Mouse (Mus musculus) adrenal gland, adult 8-10 months (tissue): ENCODE data around the gene BC052040. TPM values are rescaled to one million over a fixed set of nuclear protein-coding genes. Genes with fewer than 3 reads are reported as not detected.
A peak's percentile ranks its signal among the peaks of the same experiment; 100 is the strongest.

ENCODE experiments used
- DNase-seq: peaks from one replicate; pipeline ENCODE4 v3.0.0; 2022
- total RNA-seq, 4 experiments: library from RNA; stranded (reverse); gene quantifications; 2 replicates each; pipeline ENCODE4 v1.2.4; 2022

Gene BC052040
- total RNA-seq, 4 experiments from 2014 or later, result 3.7 to 4.9 (median 4.0) TPM

DNA sequence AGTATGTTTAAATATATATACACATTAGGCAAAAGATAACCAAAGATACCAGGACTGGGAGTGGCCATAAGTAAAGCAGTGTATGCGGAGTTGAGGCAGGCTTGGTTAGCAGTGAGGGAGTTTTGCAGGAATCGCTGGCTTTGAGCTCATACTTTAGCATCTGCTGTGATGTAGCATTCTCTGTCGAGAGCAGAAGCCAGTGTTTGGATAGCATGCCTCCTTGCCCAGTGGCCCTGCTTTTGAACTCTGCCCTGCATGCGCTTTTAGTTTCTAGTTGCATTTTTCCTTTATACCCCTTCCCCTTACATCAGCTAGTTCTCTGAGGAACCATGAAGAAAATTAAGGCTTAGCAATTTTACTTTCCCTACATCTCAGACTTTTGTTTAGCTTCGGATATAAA is 136.0 kb downstream of the BC052040 start:
- no peak for DNase-seq

DNA sequence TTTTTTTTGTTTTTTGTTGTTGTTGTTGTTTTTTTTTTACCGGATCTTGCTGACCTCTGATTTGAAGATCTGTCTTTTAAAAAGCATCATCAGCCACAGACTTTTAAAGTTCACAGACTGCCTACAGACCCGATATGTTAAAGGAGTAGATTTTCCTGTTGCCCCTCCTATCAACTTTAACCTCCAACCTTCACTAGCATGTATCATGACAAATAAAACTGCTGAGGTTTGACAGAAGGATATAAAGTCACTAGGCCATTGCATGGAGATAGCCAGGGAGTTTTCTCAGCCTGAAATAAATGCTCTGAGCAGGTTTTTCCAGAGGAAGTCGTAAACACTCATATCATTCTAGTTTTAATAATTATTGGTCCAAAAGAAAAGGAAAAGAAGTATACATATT is 136.5 kb downstream of the BC052040 start:
- DNase-seq, result no peak

DNA sequence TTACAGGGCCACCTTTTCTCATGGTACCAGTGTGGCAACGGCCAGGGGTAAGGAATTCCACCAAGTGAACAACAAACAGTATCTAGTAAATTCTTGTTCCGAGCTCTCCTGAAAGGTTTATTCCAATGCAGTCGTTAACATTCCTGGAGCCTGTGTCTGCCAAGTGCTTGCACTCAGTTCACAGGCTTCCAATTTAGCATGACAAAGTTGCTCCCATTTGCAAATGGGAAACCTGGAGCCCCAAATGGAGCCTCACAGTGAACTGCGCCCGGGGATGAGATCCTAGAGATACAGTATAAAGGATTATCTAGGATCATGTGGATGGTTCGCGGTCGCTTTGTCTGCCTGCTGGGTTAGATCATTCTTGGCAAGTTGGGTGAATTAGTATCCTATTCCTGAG is 141.9 kb downstream of the BC052040 start:
- no peak for DNase-seq

DNA sequence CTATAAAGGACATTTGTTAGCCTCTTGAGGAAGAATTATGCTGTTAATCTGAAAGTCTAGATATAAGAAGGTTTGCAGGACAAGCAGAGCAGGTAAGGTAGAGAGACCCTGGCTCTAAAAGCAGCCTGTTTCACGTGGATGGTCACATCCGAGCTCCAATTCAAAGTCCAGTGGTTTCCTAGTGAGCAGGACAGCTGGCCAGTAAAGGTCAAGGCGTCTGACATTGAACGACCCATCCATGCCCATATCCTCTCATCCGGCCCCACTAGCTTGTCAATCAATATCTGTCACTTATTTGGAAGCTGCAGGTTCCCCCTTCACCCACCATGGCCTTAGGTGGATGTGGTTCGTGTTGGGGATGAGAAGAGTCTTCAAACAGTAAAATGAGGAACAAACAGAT is 142.7 kb downstream of the BC052040 start:
- no peak for DNase-seq

DNA sequence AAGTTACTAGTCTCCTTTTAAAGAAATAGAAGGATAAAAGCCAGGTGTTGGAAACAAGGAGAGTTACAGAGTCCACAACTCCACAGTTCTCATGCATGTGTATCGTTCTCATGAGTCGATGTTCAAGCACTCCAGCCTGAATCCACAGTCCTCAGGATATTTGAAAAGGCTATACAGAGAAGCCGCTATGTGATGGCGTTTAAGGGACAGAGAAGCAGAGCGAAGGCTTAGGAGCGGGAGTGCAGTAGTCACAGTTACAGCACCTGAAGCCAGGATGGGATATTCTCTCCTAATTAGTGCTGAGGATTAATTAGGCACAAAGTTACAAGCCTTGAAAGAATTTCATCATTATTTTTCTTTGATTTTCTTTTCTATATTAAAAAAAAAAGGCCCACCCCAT is 143.2 kb downstream of the BC052040 start:
- no peak for DNase-seq

DNA sequence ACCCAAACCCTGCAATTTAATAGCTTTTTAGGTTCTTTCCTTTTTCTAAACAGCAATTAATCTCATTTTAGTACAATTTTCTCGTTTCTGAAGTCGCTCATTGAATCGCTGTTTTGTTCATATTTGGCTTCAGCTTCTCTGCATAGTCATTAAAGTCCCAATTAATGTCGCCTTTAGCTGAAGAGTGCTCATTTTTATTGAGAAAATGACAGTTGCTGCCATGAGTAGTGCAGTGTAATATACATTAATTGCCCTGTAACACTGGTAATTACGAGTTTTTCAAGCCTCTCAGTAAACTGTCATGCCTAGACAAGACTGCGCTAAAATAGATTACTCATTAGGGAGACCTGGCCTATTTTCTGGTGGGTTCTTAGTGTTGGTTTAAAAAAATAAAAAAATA is 144.0 kb downstream of the BC052040 start:
- no peak for DNase-seq

DNA sequence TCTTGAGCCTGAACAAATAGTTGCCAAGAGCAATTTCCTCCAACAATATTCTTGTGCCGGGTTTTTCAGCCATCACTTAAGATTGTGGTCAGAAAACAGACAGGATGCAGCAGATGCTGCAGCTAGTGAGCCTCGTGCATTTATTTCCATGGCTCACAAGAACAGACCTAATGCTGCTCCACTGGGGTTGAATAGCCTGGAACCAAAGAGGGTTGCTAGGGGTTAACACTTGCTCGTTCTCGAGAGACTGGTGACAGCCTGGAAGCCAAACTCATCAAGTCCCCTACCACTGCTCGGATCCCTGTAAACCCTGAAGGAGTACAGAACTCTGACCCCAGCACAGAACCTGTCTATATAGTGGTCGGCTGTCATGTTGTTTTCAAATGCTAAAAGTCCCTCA is 144.4 kb downstream of the BC052040 start:
- DNase-seq, result no peak

DNA sequence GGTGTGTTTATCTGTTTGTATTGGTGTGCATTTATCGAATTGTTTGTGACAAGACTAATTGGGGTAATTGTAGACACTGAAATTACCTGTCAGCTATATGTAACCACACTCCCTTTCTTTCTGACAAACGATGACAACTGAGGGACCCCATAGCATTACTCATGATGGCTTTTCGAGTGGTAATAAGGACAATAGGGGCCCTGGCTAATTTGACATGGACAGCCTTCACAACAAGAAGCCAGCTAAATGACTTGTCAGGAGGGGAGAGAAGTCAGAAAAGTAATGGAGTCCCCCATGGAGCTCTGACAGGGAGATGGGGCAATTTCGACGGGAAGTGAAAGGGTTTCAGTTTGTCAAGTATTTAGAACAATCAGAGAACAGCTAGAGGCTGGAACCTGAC is 145.3 kb downstream of the BC052040 start:
- DNase-seq, result no peak

DNA sequence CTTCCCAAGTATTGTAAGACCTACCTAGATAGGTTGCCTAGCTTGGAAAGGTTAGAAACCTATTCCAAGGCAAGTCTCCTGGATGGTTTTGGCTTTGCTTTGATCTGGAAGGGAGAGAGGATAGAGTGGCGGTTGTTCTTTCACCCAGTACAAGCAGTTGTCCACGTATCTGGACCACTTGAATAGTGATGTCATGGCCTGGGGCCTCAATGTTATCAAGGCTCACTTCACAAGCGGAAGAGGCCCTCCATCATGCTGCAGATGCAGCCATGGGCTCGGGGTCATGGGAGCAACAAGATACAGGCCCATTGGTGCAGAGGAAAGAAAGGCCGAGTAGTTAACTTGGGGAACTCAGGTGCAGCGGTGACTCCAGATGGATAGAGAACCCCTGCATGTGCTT is 147.1 kb downstream of the BC052040 start:
- no peak for DNase-seq

DNA sequence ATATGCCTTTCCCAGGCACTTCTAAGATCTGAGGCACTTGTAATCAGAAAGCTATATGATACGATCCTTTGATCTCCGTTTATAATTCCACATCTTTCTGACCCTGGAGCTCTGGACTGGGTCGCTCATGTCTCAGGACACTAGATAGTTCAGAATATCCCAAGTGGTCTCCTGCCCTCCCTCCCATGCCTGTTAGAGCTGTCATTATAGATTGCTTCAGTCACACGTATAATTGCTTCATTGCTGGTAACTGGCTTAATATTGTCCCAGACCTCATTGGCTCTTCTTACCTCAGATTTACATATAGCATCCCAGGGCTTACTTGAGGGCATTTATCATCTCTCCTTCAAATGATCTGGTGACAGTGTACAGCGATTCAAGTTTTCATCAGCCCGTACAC is 149.0 kb downstream of the BC052040 start:
- DNase-seq, result no peak

DNA sequence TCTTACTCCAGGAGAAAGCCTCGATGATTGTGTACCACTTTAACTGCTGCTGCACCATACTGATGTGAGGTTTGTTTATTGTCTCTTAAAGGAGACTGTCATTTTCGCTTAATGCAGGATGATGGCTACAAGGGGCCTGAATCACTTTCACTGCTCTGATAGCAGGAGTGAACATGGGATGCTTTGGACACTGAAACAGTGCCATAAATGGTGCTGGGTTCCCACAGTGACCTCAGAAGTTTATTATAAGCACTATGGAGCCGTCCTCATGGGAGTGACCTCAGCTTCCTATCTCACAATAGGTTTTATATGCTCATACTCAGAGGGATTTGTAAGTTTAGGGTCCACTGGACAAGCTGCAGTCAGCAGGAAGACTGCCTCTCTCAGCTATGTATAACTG is 149.7 kb downstream of the BC052040 start:
- DNase-seq, result no peak

DNA sequence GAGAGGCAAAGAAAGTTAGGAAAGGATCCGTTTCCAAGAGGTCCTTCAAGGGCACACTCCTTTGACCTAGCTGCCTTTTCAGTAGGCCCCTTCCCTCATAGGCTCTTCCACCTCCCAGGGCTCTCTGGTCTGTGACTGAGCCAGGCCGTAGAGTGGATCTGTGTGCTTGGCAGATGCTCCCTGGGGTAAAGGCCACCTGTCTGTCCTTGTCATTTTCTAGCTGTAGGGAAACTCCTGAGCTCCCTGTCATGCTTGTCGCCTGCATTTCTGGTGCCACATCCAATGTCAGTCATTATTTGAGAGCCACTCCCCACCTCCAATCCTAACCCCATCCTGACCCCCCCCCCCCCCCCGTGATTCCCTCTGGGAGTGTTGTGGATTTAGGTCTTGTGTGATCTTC is 151.1 kb downstream of the BC052040 start:
- no peak for DNase-seq

DNA sequence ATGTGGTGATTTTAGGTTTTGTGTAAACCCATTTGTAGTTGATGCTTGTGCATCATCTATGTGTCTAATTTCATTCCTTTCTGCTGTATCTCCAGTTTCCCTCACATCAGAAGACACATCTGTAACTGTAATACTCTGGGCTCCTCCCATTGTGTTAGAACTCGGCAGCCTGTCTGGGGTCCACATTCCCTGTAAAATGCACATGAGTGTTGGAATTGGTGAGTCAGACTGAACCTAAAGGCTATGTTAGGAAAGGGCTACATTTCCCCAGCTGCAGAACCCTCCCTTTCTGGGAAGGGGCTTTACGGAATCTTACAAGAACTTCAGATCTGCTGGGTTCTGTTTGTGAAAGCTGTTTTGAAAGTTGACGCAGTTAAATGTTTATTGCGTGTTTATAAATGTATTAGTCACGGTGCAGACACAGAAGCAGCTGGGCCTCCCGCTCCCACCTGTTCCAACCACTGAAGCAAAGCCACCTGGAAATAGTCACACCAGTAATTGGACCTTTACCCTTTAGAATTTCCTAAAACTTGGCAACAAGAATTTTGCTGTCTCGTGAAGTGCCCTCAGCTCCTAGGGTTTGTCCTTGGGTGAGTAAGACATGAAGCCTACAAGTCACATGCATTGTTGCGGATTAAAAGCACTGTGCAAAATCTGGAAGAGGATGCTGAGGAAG is 151.6 kb downstream of the BC052040 start:
- DNase-seq, result no peak

DNA sequence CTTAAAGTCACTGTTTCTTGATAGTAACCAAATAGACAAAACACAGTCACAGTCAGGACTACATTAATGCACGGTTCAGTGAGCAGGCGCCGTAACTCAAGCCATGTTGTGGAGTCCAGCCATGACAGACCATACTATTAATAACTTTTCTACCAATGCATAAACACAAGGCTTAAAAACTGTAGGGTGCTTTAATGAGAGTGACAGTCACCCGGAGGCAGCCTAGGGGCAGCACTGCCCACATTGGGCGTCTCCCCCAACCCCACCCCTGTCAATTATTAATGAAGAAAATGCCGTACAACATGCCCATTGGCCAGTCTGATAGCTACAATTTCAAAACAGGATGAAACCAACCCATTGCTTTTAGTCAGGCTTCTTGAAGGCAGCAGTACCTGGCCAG is 153.3 kb downstream of the BC052040 start:
- DNase-seq, result no peak

DNA sequence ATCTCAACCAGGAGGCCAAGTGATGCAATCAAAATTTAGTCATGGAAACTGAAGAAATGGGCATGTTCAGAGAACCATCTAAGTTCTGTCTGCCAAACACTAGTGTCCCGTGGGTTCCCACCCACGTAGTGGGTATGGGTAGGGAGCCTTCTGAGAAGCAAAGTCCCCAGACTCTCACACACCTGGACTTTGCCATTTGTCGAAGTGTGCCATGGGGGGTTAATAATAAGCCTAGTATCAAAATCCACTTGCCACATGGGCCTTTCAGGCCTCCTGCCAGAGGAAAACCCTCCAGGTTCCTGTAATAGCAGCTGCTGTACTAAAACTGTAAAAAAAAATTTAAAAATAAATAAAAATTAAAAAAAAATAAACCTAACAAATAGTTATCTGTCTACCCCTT is 154.9 kb downstream of the BC052040 start:
- DNase-seq, result no peak

DNA sequence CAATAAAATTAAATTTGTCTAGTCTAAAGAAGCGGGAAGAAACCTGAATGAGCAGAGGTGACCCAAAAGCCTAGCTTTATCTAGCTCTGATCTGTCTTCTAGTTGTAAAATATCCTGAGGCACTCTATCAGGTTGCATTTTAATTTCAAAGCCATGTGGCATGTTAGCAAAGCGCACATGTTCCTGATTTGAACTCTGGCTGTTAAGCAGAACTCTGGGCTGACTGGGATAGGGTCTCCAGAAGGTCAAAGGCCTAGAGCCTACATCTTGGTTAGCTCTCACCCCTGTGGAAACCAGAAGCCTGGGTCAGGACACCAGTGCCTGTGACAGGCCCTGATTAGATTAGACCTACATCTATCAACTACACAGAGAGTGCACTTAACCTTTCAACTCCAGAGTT is 156.4 kb downstream of the BC052040 start:
- no peak for DNase-seq

DNA sequence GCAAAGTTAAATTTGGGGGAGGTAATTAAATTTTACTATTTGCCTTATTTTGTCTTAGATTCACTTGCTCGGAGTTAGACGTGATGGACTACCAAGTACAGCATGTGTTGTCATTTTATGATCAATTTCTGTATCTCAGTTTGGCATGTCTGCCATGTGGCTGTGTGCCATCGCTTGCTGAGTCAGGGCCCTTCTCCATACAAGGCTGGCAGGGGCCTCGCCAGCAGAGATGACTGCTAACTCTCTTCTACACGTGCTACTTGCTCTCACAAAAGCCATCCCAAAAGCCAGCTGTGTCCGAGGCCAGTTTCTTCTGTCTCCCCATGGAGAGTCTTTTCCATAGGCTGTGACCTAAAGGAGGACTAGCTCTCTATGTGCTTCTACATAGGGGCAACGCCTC is 160.5 kb downstream of the BC052040 start:
- peak; percentile 87 for DNase-seq

DNA sequence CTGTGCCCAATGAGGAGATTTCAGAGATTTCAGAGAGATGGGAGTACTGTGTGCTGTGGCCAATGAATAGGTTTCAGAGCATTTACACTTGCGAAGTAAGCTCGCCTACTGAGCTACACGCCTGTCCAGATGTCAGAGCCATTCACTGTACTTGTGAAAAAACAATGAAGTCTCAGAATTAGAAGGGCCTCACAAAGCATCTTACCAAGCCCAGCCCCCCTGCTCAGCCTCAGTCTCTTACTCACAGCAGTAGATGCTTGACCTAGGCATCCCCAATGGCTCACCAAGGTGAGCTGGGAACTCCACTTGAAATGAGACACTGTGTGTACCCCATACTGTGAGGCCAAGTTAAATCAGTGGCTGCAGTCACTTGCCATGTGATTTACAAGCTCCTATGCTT is 166.1 kb downstream of the BC052040 start:
- no peak for DNase-seq

DNA sequence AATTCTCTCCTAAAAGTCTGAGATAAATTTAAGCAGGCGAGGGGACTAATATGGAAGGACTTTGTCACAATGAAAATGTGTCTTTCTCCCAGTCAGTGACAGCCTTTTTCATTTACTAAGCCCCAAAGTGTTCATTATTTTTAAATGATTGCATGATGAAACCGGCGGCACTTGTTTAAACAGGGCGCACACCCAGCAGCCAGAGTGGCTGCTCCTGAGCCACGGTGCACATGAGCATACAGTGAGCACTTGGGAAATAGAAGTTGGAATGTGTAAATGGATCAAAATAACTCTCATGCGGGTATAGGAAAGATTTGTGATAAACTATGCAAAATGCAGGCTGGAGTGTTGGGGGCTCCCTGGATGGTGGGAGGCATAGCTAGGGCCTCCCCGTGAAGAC is 169.7 kb downstream of the BC052040 start:
- DNase-seq, result no peak

DNA sequence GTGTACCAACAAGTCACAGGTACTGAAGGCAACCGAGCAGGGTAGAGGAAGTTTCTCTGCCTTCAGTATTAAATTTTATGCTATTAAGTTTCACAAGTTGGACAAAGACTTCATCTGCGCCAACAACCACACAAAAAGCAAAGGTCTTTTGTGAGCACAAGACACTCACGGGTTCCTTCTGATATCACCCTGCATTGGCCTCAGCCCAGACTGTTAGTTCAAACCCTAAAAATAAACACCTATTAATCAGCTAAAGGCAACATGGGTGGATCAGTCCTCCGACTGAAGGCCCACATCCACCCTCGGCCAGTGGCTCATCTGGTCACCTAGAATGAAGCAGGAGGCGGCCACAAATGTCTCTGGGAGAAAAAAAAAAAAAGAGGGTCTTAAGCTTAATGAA is 176.2 kb downstream of the BC052040 start:
- no peak for DNase-seq

DNA sequence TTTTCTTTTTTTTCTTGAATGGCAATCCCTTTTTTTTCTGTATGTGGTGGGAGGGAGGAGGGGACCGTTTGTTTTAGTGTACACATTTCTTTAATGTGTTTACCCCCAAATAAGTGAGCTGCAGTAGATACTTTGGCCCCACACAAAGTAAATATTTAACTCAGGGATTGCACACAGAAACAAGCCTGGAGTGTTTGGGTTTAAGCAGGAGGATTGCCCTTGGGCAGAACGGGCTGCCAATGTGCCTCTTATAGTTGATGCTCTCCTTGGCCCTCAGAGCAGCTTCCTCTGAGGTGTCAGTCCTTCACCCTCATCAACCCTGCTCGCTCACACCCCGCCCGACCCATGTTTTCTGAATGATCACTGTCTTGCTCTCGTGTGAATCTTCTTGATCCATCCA is 177.0 kb downstream of the BC052040 start:
- DNase-seq, result no peak

DNA sequence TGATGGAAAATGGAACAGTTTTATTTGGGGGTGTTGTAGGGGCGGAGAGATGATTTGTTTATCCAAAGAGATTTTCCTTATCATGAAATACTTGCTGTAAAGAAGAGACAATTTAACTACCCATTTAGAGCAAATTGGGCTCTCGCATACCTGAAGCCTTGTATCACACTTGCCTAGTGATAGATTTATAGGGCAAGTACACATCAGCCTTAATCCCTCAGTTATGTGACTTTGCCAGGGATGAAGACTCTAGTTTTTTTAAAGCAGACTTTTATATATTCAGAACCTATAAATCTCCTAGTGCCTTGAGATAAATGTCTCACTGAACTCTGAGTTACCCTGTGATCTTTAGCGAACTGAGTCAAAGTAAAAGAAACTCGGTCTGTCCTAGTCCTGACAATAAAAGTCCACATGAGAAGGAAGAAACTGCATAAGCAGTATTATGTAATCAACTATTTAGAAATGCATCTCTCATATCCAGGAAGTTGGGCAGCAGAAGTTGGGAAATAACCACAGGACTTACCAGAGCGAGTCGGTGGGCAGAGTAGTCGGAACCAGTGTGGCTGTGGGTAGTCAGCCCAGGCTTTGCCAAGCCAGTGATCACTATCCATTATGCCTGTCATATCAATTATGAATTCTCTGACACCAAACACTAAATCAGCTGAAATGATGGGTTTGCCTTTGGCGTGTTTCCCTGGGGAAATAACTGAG is 183.2 kb downstream of the BC052040 start:
- no peak for DNase-seq

DNA sequence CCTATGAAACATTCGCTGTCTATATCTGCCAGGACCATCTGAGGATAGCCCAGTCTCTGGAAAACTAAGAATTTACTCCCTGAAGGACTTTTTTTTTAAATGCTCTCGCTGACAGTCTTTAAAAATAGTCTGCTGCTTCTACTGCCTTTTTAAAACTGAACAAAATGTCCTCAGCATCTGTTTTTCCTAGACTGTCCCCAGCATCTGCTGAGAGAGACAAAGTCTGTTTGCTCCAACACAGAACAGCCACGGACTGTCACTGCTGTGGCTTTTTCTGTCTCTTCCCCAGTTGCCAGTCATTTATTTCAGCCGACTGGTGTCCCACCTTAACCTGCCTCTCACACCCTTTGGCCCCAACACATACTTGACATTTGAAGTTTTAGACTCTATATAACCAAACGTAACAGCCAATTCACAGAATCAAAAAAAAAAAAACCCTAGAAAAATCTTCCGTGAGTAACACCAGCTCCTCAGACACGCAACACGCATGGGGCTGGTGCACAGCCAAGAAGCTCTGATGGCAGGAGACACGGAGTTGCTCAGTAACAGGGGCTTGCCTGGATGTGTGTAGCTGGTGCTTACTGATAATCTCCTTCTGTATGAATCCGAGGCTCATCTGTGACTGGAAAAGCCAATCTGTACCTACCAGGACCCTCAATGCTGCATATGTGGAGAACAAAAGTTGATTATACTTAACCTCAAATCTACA is 188.2 kb downstream of the BC052040 start:
- DNase-seq, result no peak

DNA sequence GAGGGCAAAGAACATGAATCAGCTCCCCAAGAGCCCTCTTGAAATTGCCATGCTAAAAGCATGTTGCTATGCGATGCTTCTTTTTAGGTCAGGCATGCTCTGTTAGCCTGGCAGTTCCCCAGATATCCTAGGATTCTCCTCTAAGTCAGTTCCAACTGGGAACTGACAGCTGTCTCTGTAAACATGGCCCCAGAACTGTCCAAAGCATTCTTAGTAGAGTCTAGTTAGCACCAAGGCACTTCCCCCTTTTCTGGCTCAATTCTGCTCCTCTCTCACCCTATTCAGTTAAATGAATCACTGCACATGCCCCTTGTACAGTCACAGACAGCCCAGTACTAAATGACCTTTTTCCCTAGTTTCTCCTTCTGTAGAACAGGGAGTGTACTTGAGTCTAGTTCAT is 191.2 kb downstream of the BC052040 start:
- DNase-seq, result no peak
